Mouse (Mus musculus): Measurements from ENCODE around the gene Gata2. TPM values are rescaled to one million over a fixed set of nuclear protein-coding genes. Genes with fewer than 3 reads are reported as not detected.
"Not testable (repeated sequence)": the region's sequence is repeated elsewhere in the genome, so short reads cannot be mapped to it uniquely, and the experiment has no call there.

Gene Gata2
- 1 to 10 TPM; 5.4 to 6.3 (median 5.8) TPM for total RNA-seq (2022)

DNA sequence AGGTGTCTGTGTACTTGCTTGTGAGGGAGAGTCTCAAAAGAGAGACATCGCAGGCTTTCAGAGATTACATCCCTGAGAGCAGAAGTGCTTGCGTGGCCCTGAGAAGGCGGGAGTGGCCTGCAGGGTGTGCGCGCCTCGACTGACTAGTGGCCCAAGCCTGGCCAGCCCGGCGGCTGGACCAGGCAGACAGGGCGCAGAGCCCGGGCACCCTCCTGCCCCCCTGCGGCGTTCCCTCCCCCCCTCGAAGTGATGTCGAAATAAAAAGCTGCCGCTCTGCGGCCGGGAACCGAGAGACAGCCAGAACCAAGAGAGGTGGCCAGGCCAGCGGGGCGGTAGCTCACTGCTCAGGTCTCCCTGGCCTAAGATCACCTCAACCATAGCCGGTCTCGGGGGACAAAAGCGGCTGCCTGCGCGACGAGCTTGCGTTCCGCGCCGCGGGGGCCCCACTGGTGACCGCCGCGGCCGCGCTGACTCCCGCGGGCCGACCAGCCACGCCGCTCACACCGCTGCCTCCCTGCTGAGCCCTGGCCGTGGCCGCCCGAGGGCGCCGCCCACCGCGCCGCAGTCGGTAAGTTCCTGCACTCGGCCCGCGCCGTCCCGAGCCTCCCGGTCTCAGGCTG is at the start of gene Gata2:
Gata2 (plus strand) TSS at position 459 of the 620 bp plus-strand sequence.
- no peak for DNase-seq (ENCODE audit: low spot score in 2 of 2)

DNA sequence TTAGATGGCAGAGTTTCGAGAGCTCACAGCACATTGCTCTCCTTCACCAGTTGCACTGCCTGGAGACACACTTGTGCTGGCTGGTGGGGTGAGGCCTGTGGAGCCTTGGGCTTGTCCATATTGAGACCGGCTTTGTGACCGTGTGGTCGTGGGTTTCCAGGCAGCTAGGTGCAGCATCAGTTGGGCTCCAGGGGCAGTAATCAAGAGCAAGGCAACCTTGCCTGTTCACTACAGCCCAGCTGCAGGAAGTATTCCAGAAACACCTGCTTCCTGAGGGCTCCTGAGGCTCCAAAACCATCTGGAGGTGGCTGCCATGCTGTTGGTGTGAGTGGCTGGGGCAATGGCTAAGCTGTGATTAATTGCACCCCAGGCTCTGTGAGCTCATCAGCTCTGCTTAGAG is 47.9 kb upstream of the Gata2 start:
- no peak for DNase-seq (ENCODE audit: low spot score in 2 of 2)

GRCm38 (mm10) chr6:88146576-88146975 is 47.1 kb upstream of the Gata2 start:
- no peak for DNase-seq (ENCODE audit: low spot score in 2 of 2)

- peak in 1 of 2 experiments; percentile 22 for DNase-seq (ENCODE audit: low spot score in 2 of 2)
These were observed 46.2 kb upstream of the Gata2 start for GRCm38 (mm10) chr6:88147411-88148003.

GRCm38 (mm10) chr6:88151335-88151734 is 42.4 kb upstream of the Gata2 start:
- DNase-seq (ENCODE audit: low spot score in 2 of 2) = no peak

GRCm38 (mm10) chr6:88152127-88152705 is 41.5 kb upstream of the Gata2 start:
- no peak for DNase-seq (ENCODE audit: low spot score in 2 of 2)

DNA sequence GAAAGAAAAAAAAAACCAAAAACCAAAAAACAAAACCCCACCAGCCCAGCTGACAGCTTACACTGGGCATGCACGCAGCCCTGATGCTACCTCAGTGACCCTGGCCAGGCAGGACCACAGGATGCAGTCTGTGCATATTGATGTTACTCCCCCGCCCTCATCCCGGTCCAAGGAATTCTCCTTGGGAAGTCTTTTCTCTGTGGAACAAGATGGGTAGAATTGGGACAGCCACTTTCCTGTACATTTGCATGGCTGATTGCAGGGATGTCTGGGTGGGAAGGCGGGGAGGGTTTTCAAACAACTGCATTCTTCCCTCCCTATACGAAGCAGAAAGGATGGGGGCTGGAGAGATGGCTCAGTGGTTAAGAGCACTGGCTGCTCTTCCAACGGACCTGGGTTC is 40.7 kb upstream of the Gata2 start:
- no peak for DNase-seq (ENCODE audit: low spot score in 2 of 2)

DNA sequence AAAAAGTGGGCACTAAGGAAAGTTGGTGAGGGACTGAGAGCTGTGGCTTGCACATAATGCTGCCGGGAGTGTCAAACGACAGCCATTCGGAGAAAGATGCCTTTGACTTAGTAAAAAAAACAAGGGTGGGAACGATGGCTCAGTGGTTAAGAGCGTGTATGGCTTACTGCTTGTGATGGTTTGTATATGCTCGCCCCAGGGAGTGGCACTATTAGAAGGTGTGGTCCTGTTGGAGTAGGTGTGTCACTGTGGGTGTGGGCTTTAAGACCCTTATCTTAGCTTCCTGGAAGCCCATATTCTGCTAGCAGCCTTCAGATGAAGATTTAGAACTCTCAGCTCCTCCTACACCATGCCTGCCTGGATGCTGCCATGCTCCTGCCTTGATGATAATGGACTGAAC is 38.1 kb upstream of the Gata2 start:
- not testable (repeated sequence) for DNase-seq (ENCODE audit: low spot score in 2 of 2)

DNA sequence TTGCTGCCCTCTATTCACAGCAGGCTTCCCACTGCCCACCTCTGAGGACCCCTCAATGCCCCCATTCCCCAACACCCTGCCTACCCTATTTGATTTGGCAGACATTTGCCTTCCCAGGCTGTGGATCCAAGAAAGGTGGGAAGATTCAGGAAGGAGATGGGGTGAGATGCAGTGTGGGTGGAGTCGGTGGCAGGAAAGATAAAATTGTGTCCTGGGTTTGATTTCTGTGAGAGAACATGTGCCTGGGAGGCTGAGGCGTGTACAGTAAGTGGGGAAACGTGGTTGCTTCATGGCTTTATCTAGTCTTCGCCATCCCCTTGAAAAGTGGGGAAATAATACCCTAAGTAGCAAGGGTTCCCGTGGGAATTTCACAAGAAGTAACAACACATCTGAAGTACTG is 34.9 kb upstream of the Gata2 start:
- DNase-seq (ENCODE audit: low spot score in 2 of 2) = no peak

DNA sequence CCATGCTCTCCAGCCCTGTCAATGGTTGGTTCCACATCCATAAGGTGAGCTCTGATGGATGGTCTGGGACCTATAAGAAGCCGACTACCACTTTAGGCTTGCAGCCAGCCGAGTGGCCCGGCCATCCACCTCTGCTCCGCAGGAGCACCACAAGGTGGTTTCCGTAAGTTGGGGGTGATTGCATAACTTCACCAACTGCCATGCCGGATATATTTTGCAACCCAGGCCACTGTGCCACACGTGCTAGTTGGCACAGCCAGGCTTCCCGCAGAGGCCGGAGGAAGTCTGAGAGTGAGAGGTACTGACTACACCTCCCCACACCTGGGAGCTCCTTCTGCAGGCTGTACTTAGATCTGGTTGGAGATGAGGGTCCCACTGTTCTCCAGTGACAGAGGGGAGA is 27.6 kb upstream of the Gata2 start:
- no peak for DNase-seq (ENCODE audit: low spot score in 2 of 2)

GRCm38 (mm10) chr6:88174191-88174590 is 19.5 kb upstream of the Gata2 start:
- DNase-seq (ENCODE audit: low spot score in 2 of 2) = no peak

DNA sequence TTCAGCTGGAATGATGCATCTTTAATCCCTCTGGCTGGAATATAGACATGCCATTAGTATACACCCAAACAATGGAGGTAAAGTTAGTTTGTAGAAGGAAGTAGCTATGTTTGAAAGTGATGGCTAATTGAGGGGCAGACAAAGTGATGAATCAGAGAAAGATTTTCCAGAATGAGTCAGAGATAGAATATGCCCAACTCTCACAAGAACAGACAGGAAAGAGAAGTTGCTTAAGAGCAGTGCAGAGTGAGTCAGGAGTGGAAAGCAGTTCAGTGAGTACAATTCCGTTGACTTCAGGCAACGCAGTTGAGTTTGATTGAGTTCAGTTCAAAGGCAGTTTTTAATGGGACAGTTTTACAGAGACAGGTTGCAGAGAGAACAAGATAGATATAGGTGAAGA is 19.0 kb upstream of the Gata2 start:
- no peak for DNase-seq (ENCODE audit: low spot score in 2 of 2)

GRCm38 (mm10) chr6:88184671-88185070 is 9.0 kb upstream of the Gata2 start:
- DNase-seq (ENCODE audit: low spot score in 2 of 2) = no peak

DNA sequence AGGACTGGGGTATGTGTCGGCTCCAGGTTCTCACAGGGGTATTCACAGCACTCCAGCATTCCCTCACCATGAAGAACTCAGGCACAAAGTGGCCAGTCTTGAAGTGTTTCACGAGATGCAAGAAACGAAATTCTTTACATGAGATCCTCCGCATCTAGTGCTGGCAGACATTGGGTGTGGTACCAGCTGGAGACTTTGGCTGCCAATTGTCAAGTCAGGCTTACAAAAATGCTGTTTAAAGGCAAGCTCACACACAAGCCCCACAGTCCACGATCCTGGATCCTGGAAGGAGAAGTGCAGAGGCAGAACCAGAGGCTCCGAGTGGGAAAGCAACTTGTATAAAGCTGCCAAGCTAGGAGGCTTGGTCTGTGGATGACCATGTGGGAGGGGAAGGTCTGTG is 5.5 kb upstream of the Gata2 start:
- peak; percentile 40 to 49 for DNase-seq (ENCODE audit: low spot score in 2 of 2)

GRCm38 (mm10) chr6:88189312-88190042 is 4.2 kb upstream of the Gata2 start:
- DNase-seq (ENCODE audit: low spot score in 2 of 2) = peak; percentile 51 to 74

GRCm38 (mm10) chr6:88190043-88190309 is 3.7 kb upstream of the Gata2 start:
- DNase-seq (ENCODE audit: low spot score in 2 of 2) = no peak

- no peak for DNase-seq (ENCODE audit: low spot score in 2 of 2)
These were observed 3.2 kb upstream of the Gata2 start for GRCm38 (mm10) chr6:88190310-88191023.

DNA sequence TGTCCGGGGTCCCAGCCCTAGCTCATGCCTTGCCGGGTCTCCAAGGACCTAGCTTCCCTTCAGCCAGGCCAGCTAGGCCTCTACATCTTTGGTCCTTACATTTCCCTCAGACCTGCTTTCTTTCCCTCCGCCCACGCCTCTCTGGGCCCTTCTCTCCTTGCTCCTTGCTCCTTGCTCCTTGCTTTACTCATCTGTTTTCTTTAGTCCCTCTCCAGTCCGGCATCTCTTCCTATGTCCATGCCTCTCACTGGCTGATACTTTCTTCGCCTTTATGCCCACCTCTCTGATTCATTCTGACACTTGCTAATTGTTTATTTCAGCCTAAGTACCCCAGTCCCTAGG is 2.7 kb upstream of the Gata2 start:
- DNase-seq (ENCODE audit: low spot score in 2 of 2) = no peak

DNA sequence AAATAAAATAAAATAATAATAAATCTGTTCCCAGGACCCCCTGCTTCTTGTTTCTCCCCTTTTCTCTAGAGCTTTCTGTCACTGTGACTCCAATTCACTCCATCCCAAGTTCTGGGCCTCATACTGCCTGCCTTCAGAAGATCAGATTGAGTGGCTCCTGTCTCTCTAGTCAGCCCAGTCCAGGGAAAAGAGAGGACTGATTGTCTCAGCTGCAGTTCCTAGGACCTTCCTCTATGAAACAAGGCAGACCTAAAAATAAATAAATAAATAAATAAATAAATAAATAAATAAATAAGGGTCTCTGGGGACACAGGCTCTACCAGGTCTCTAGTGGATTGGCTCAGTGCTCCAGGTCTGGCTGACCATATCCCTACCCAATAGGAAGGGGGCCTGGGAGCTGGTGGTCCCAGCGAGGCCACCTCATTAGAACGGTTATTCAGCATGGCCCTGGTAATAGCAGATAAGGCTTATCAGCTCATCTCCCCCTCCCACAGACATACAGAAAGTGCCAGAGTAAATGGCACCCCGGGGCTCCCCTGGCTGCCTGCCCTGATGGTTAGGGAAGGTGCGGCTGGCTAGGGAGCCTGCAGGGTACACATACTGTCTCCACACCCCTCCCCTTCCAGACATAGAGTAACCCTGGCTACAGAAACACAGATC is 2.1 kb upstream of the Gata2 start:
- no peak for DNase-seq (ENCODE audit: low spot score in 2 of 2)

- no peak for DNase-seq (ENCODE audit: low spot score in 2 of 2)
These were observed 935 bp upstream of the Gata2 start for GRCm38 (mm10) chr6:88192756-88193155.
